Mouse (Mus musculus) frontal cortex, postnatal 36 days (tissue): ENCODE results near the gene Acap2.

Experiments used
- DNase-seq, 2 experiments: peaks; one replicate each; pipeline ENCODE4 v3.0.0; 2022; ENCODE audit warnings: low spot score in 2 of 2

The Acap2 gene

DNA sequence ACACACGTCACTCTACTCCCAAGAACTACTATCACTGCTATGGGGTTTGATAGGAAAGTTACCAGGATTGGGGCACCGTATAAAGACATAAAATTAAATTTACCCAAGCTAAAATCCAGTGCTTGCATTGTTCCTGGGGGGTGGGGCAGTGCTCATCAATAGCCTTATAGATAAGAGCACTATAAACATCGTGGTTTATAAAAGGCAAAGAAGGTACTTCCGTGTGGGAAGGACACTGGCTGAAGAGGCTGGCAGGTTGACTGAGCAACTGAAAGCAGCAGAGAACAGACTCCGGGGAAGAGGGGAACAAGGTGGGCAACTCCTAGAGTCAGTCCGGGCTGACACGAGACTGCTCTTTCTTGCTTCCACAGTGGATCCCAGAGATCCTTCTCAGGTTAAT is 33.1 kb downstream of the Acap2 start:
- DNase-seq = no peak

DNA sequence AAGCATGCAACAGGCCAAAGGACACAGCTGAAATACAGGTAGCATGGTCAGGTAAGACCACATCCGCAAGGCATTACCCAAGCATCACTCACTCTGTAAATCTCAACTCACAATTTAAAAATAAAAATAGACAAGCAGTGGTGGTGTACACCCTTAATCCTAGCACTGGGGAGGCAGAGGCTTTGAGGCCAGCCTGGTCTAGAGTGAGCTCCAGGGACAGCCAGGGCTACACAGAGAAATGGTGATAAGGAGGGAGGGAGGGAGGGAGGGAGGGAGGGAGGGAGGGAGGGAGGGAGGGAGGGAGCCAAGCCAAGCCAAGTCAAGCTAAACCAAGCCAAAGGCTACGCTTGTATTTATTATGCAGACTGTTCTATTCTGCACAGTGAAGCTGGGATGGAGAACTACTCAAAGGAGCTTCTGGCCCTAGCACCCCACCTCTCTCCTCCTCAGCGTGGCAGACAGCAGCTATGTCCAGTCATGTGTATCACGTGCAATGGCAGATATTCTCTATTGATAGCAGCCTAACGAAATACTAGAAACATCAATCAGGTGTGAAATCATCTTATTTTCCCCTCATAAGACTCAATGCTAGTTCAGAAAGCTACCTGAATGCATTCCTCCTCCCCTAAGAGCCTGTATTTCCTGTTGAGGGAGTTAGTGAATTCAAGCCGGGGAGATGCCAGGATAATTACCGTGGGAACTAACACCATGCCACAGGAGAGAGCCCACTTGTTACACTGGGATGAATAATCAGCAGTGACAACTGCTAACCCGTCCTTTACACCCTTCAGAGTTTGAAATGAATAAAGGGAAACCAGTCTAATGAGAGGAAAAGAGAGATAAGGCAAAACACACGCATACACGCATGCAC is 33.8 kb downstream of the Acap2 start:
- DNase-seq = no peak

DNA sequence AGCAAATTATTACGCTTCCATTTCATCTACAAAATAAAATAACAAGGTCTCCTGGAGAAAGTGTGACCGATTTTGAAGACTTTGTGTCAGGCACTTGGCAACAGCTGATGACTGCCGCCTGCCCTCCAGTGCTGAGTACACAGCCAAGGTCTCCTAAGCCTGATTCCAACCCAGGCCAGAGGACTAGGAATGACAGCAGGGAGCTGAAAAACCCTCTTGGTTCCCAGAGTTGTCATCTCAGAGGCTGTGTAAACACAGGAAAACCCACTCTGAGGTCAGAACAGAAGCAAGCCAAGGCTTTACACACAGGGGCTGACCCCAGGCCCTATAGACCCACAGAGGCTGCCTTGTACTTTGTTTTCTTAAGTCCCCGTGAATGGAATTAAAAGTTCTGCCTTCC is 35.1 kb downstream of the Acap2 start:
- DNase-seq = no peak

DNA sequence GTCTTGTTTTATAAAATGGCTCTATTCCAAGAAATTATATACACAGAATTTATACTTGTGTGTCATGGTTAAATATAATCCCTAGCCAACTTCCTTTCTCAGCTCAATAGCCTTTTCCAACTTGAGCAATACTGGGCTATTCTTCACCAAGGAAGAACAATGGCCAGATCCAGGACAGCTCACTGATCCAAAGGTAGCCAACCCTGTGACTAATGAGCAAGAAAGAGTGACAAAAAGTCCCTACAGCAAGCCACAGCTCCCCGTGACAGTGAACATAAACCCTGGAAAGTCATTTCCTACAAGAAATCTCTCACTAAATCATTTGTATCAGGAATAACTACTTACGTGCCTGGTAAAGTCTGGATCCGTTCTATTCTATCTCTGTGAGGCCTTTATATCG is 35.6 kb downstream of the Acap2 start:
- no peak for DNase-seq

DNA sequence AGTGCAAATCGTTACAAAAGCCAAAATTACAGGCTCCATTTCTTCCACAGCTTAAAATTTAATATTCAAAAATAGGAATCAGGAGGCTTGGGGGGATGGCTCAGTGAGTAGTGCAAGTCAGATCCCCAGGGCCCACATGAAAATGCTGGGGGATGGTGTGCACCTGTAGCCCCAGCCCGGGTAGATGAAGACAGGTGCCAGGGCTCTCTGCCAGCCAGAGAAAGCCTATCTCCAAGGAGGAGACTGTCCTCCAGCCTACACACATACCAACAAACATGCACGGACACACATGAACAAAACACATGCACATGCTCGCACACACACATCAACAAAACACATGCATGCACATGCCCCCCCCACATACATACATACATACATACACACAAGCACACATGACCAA is 36.9 kb downstream of the Acap2 start:
- no peak for DNase-seq

DNA sequence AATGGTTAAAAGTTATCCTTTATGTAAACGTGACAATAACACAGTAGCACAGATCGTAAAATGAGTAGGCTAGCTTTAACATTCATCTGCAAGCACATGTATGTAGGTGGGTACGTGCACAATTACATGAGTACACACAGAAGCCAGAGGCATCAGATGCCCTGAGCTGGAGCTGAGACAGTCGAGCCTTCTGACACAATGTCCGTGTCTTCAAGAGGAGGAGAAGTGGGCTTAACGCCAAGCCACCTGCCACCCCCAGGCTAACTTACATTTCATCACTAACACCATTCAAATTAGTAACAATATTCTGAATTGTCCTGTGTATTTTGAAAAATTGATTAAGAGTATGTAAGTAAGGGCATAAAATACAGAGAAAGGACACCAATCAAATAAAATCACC is 40.6 kb downstream of the Acap2 start:
- no peak for DNase-seq

DNA sequence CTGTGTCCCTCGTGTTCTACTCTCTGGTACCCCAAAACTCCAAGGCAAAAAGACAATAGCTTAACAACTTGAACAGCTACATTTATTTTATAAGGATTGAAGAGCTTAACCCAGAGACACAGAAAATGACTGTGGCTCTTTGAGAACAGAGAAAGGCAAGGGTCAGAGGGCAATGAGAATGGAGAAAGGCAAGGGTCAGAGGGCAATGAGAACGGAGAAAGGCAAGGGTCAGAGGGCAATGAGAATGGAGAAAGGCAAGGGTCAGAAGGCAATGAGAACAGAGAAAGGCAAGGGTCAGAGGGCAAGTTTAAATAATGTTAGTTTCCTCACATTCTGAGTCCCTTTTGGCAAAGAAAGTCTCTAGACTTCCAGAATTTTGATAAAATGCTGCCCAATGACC is 41.6 kb downstream of the Acap2 start:
- no peak for DNase-seq

DNA sequence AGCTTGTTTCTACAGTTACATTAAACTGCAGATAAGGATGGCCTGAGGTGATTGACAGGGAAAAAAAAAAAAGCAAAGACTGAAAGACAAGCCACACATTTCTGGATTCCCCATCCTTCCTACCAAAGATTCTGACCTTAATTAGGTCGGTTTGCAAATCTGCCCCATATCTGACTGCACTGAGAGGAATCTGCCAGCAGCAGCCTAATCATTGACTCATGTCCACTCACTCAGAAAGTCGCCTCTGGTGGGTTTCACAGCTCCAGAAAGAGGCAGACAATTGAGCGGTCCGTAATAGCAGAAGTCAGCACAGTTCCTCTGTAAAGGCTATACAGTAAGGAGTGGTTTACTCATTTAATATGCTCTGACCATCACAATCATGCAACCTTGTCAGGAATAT is 51.2 kb downstream of the Acap2 start:
- no peak for DNase-seq

DNA sequence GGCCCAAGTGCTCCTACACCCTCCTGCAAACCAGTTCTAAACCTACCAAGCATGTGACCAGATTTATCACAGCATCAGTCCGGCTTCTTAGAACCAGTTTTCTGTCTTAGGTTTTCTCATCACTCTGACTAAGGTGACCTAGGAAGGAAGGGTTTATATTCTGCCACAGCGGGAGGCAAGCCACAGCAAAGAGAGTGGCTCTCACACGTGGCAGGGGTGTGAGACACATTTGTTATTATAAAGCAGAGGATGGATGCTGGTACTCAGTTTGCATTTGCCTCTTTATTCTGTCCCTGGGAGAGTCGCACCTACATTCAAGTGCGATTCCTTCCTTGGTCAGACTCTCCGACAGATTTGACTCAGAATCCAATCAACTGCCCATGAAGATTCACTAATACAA is 52.2 kb downstream of the Acap2 start:
- no peak for DNase-seq

DNA sequence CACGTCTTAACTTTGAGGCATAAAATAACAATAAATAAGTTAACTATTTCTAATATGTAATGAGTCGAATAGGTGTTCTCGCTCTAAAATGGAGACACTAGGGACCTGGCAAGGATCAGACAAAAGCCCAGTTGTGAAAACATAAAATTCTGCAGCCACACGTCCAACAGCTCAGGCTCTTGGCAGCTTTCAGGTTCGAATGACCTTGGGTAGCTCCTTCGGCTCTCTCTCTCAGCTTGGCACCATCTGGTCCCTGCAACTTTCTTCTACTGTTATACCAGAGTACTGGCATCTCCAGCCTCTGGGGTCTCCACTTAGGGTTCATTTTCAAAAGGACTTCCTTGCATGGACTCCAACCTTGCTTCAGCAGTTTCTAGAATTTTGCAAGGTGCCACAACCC is 53.3 kb downstream of the Acap2 start:
- no peak for DNase-seq

DNA sequence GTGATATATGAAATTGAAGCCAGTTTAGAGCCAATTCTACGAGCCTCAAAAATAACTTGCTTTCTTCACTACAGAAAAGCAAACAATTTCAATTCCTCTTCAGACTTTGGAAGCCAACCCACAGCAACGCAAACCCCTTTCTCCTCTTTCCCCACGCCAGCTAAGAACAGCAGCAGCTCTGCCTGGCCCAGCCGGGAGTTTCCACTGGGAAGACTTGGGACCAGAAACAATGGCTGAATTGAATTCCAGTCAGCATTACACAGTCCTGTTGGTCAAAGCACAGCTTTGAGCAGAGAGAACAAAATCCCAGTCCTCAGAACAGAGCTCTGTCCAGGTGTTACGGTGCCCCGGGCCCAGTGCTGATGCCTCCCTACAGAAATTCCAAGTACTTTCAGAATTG is 59.1 kb downstream of the Acap2 start:
- DNase-seq = no peak

DNA sequence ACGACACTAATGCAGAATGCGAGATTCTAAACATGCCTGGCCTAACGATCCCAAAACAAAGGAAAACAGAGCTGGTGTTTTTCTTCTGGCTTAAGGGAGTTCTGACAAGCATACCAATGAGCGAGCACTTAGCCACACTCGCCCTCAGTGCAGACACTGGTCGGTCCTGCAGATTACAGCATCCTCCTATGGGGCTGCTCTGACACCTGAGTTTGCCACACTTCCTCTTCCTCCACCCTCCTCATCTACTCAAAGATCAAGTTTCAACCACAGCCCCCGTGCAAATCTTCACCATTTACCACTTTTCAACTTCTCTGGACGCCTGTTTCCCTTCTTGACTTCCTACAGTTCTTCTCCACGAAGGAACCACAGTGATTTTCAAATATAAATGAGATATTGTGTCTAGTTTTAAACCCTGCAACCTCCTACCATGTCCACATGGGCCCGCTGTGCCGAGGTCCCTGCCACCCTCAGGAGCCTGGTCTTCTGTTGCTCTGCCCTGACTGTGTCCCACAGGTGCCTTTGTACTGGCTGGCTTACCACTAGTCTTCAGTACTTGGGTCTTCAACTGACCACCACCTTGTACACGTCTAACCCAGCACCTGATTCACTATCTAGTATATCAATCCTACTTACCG is 64.3 kb downstream of the Acap2 start:
- DNase-seq = no peak

DNA sequence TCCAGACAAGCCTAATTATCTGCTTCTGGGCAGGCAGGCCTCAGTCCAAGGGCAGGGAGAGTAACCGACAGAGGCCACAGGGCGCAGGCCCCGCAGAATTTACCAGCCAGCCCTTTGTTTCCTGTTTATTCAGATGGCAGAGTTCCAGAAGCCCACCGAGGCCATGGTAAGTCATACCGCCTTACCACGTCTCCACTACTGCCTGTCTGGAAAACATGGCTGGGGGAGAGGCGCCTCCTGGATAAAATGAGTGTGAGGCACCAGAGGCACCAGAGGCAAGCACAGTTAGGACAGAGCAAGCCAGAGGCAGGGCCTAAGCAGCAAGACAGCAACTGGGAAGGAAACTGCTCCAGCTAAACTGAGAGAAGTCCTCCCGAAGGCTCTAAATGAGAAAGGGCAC is 65.5 kb downstream of the Acap2 start:
- no peak for DNase-seq

DNA sequence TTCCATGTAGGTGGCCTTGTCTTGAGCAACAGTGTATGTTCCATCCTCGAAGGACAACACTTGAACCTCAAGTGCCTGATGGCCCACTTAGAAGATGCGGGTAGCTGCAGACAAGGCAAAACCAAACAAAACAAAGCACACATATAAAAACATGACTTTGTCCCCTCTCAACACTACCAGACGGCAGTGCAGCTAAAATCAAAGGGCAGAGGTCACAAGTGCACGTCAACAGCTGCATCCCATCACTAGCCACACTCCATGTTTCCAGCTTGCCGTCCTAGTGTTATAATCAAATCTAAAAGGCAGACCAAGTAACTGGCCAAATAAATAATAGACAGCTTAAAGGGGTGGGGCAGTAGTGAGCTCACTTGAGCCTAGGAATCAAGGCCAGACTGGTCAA is 69.5 kb downstream of the Acap2 start:
- DNase-seq = no peak

DNA sequence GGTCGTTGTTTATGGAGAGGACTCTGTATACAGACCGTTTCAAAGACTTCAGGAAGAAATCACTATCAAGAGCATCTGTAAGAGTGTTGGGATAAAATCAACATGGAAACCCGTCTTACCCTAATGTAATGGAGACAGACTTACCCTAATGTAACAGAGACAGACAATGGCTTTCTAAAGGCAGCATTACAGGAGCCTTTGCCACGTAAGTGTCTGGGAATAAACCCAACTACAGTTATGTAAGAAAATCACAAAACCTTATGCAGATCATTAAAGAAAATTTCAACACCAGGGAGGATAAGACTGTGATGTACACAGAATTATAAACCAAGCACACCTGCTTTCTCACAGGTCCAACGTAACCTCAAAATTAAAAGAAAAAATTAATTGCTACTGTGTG is 72.9 kb downstream of the Acap2 start:
- no peak for DNase-seq

DNA sequence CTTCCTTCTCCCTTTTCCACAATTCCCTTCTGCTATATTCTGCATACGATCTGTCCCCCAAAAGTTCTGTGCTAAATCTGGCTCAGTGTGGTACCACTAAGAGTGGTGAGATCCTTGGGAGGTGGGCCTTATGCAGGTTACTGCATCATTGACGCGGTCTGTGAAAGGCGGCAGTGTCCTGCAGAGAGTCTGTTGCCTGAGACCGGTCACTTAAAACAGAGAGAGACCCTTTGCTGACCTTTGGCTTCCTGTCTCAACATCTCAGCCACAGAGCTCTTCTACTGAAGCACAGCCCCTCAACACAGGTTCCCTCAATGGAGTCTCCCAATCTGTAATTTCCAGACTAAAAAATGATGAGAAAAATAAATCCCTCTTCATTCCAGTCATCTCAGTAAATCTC is 76.1 kb downstream of the Acap2 start:
- no peak for DNase-seq

DNA sequence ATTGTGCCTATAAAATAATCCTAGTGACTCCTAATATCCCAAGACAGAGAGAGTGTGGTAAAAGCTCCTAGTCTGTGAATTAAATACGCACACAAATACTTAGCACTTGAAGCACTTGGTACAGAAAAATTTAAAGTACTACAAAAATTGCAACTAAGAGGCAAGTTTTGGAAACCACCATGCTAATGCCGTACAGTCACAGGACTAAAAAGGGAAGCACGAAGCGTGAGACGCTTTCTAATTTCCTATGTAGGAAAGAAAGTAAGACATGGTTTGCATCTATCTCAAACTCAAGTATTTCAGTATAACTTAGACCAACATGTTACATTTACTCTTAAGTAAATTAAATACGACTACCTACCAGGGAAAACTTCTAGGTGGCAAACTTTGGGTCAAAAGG is 79.4 kb downstream of the Acap2 start:
- DNase-seq = no peak

DNA sequence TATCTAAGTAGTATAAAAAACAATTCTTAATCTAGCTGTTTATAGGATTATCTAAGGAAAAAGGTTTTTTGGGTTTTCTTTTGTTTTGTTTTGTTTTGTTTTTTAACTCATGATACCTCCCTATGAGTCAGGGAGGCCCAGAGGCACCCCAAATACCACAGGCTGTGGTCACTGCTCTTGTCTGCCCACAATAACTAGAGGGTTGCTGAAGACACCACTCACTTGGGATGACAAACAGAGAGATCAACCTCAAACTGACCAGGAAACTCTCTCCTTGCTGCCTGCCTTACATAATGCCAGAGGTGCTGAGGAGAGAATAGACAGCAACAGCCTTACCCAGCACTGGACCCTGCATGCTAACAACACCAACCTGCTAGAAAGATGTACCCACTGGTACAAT is 87.4 kb downstream of the Acap2 start:
- no peak for DNase-seq

DNA sequence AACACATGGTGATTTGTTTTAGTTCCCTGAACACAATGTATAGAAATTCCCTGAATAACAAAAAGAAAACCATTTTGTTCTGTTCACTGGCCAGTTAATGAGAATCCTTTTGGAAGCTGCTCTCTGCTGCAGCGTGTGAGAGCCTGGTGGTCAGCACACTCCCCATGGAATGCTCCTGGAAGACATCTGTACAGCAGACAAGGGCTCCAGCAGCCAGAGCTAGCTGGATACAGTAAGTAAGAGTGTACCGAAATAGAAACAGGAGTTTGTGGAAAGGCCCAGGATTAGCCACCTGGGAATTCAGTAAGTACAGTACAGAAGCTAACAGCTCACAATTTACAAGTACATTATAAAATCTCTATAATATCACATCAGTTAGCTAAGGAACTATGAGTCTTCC is 99.7 kb downstream of the Acap2 start:
- no peak for DNase-seq

DNA sequence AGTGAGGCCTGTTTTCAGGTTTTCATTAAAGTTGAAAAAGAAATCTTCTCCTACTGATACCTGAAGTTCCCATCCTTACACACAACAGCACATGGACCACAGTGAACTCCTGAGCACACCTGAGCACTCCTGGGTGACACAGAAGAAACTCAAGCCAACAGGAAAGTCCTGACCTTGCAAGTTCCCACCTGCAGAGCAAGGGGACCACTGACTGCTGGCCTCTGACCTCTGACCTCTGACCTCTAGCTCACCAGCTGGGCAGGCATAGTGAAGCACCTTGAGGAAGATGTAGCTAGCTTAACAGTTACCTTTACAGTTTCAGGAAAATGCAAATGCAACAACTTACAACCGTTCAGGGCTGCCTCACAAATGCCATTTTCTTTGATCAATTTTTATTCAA is 101.1 kb downstream of the Acap2 start:
- DNase-seq = no peak

DNA sequence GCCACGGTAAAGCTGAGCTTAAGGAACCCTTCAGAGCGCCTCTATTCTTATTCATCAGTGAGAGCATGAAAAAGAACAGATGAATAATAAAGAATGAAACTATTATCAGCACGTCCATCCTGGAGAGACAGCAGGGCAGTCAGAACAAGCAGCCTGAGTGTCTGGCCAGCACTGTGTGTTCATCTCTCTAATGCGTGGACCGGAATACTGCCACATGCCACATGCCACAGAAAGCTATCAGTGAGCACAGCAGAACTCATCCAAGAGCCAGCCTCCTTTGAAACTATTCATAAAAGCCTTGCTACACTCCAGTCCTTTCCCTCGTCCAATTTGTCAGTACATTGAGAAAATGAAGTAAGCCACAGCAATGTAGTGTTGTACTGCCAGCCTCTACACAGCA is 107.0 kb downstream of the Acap2 start:
- DNase-seq = no peak

DNA sequence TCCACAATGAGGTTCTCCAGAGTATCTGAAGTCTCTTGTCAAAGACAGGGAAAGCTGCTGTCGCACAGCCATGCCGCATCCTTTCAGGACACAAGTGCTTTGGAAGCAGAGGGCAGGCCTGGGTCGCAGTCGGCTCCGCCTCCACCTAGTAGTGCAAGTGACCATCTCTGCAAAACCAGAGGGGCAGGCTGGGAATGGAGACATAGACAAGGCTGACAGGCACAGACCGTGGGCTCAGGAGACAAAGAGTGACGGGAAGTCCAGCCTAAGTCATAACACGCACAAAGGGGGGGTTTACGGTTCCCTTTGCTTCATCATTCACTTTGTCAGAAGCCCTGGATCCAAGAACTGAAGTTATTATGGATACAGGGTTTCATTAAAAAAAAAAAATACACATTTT is 107.9 kb downstream of the Acap2 start:
- DNase-seq = no peak

DNA sequence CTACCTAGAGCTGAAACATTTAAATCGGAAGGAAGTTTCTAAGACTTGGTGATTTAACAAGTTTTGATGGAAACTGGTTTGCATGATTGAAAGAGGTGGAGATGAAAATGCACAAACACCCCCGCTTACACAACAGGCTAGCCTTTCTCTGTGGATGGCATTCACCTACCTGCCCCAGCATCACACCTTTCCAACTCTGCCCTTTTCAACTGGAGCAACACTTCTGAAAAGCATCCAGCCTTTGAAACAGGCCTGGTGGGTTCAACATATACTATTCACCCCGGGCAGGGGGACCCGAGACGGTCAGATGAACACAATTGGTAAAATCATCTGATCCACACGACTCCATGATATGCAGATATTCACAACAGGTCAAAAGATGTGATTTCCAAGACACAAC is 119.2 kb downstream of the Acap2 start:
- no peak for DNase-seq
